Mouse (Mus musculus) bone marrow, adult 2 months (tissue): ENCODE results near the gene Sh3pxd2b.

Experiments
- CTCF ChIP-seq: fragments of 200-500 bp; IDR thresholded peaks from 2 replicates; pipeline ENCODE4 v1.5.1; 2011; ENCODE audit warnings: low read length, control low read depth; ENCODE audit not compliant: control insufficient read depth, insufficient read depth
- POLR2A ChIP-seq: fragments of 200-500 bp; IDR thresholded peaks from 2 replicates; pipeline ENCODE4 v1.6.1; 2011; ENCODE audit warnings: low read depth, mild to moderate bottlenecking, control low read depth, low read length, borderline replicate concordance; ENCODE audit not compliant: control insufficient read depth

DNA sequence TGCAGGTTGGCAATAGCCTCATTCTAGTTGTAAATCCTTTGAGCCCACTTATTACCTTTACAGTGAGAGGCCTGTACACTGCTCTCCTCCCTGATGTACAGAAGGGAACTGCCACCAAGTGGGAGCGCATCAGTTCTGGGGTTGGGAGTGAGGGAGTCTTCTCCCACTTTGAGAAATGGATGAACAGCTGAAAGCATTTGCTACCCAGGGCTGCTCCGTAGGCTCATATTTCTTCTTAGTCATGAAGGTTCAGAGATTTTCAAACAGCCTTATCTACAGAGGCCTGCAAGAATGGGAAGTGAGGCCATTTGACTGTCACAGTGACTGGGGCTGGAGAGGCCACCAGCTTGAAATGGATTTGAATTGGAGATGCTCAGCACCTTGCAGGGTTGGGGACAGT, 38.4 kb downstream of the Sh3pxd2b start:
- TF ChIP-seq CTCF, result no peak
- no peak for TF ChIP-seq POLR2A
